Mouse (Mus musculus): ENCODE results near the gene Gm10720. TPM values are rescaled to one million over a fixed set of nuclear protein-coding genes. Genes with fewer than 3 reads are reported as not detected.
"Not testable (repeated sequence)": the region's sequence is repeated elsewhere in the genome, so short reads cannot be mapped to it uniquely, and the experiment has no call there.

The Gm10720 gene
- polyA plus RNA-seq, 1 experiment from 2014 or later, result not detected

DNA sequence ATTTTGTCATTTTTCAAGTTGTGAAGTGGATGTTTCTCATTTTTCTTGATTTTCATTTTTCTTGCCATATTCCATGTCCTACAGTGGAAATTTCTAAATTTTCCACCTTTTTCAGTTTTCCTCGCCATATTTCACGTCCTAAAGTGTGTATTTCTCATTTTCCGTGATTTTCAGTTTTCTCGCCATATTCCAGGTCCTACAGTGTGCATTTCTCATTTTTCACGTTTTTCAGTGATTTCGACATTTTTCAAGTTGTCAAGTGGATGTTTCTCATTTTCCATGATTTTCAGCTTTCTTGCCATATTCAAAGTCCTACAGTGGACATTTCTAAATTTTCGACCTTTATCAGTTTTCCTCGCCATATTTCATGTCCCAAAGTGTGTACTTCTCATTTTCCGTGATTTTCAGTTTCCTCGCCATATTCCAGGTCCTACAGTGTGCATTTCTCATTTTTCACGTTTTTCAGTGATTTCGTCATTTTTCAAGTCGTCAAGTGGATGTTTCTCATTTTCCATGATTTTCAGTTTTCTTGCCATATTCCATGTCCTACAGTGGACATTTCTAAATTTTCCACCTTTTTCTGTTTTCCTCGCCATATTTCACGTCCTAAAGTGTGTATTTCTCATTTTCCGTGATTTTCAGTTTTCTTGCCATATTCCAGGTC, 8.7 kb downstream of the Gm10720 start:
- not testable (repeated sequence) for H3K4me1 ChIP-seq (replicated peaks; ENCODE audit: control insufficient read depth, insufficient read depth, low read length); ATAC-seq (replicated peaks; ENCODE audit: low FRiP score); H3K27me3 ChIP-seq (replicated peaks; ENCODE audit: control insufficient read depth, insufficient read depth, low read length); DNase-seq (ENCODE audit: low spot score); H3K36me3 ChIP-seq (ENCODE audit: control insufficient read depth, insufficient read depth, low read length); H3K4me2 ChIP-seq; H3K4me3 ChIP-seq (ENCODE audit: low read depth, low read length); H3K9me3 ChIP-seq (ENCODE audit: control insufficient read depth, low read length); H3K9ac ChIP-seq (ENCODE audit: low read depth, low read length); H3K27ac ChIP-seq (ENCODE audit: low read depth, low read length)
- 59% methylated on average over 15 of the region's 16 CpGs for WGBS

DNA sequence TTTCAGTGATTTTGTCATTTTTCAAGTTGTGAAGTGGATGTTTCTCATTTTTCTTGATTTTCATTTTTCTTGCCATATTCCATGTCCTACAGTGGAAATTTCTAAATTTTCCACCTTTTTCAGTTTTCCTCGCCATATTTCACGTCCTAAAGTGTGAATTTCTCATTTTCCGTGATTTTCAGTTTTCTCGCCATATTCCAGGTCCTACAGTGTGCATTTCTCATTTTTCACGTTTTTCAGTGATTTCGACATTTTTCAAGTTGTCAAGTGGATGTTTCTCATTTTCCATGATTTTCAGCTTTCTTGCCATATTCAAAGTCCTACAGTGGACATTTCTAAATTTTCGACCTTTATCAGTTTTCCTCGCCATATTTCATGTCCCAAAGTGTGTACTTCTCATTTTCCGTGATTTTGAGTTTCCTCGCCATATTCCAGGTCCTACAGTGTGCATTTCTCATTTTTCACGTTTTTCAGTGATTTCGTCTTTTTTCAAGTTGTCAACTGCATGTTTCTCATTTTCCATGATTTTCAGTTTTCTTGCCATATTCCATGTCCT, 9.5 kb downstream of the Gm10720 start, which contains the start of gene Gm10717:
TSS of gene Gm10717 (plus strand) at position 506 of the 556 bp plus-strand sequence.
- not testable (repeated sequence) for ATAC-seq (replicated peaks; ENCODE audit: low FRiP score); H3K27me3 ChIP-seq (replicated peaks; ENCODE audit: control insufficient read depth, insufficient read depth, low read length); H3K4me3 ChIP-seq (ENCODE audit: low read depth, low read length); H3K4me1 ChIP-seq (replicated peaks; ENCODE audit: control insufficient read depth, insufficient read depth, low read length); H3K9me3 ChIP-seq (ENCODE audit: control insufficient read depth, low read length); DNase-seq (ENCODE audit: low spot score); H3K9ac ChIP-seq (ENCODE audit: low read depth, low read length); H3K4me2 ChIP-seq; H3K27ac ChIP-seq (ENCODE audit: low read depth, low read length); H3K36me3 ChIP-seq (ENCODE audit: control insufficient read depth, insufficient read depth, low read length)
- WGBS, result 71% methylated on average over 12 of the region's 12 CpGs

DNA sequence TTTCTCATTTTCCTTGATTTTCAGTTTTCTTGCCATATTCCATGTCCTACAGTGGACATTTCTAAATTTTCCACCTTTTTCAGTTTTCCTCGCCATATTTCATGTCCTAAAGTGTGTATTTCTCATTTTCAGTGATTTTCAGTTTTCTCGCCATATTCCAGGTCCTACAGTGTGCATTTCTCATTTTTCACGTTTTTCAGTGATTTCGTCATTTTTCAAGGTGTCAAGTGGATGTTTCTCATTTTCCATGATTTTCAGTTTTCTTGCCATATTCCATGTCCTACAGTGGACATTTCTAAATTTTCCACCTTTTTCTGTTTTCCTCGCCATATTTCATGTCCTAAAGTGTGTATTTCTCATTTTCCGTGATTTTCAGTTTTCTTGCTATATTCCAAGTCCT, 10.2 kb downstream of the Gm10720 start:
- not testable (repeated sequence) for H3K4me1 ChIP-seq (replicated peaks; ENCODE audit: control insufficient read depth, insufficient read depth, low read length); H3K36me3 ChIP-seq (ENCODE audit: control insufficient read depth, insufficient read depth, low read length); H3K4me3 ChIP-seq (ENCODE audit: low read depth, low read length); DNase-seq (ENCODE audit: low spot score); H3K9me3 ChIP-seq (ENCODE audit: control insufficient read depth, low read length); H3K4me2 ChIP-seq; H3K27ac ChIP-seq (ENCODE audit: low read depth, low read length); H3K27me3 ChIP-seq (replicated peaks; ENCODE audit: control insufficient read depth, insufficient read depth, low read length); ATAC-seq (replicated peaks; ENCODE audit: low FRiP score); H3K9ac ChIP-seq (ENCODE audit: low read depth, low read length)
- WGBS, result 56% methylated on average over 4 of the region's 6 CpGs

DNA sequence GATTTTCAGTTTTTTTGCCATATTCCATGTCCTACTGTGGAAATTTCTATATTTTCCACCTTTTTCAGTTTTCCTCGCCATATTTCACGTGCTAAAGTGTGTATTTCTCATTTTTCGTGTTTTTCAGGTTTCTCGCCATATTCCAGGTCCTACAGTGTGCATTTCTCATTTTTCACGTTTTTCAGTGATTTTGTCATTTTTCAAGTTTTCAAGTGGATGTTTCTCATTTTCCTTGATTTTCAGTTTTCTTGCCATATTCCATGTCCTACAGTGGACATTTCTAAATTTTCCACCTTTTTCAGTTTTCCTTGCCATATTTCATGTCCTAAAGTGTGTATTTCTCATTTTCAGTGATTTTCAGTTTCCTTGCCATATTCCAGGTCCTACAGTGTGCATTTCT, 10.7 kb downstream of the Gm10720 start:
- not testable (repeated sequence) for H3K27me3 ChIP-seq (replicated peaks; ENCODE audit: control insufficient read depth, insufficient read depth, low read length); H3K9ac ChIP-seq (ENCODE audit: low read depth, low read length); H3K4me1 ChIP-seq (replicated peaks; ENCODE audit: control insufficient read depth, insufficient read depth, low read length); H3K36me3 ChIP-seq (ENCODE audit: control insufficient read depth, insufficient read depth, low read length); H3K9me3 ChIP-seq (ENCODE audit: control insufficient read depth, low read length); DNase-seq (ENCODE audit: low spot score); H3K4me2 ChIP-seq; ATAC-seq (replicated peaks; ENCODE audit: low FRiP score); H3K27ac ChIP-seq (ENCODE audit: low read depth, low read length); H3K4me3 ChIP-seq (ENCODE audit: low read depth, low read length)
- 77% methylated on average over 5 of the region's 5 CpGs for WGBS

DNA sequence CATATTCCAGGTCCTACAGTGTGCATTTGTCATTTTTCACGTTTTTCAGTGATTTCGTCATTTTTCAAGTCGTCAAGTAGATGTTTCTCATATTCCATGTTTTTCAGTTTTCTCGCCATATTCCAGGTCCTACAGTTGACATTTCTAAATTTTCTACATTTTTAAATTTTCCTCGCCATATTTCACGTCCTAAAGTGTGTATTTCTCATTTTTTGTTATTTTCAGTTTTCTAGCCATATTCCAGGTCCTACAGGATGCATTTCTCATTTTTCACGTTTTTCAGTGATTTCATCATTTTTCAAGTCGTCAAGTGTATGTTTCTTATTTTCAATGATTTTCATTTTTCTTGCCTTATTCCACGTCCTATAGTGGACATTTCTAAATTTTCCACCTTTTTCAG, 11.3 kb downstream of the Gm10720 start:
- 67% methylated on average over 9 of the region's 9 CpGs for WGBS
- ATAC-seq (replicated peaks; ENCODE audit: low FRiP score), result not testable (repeated sequence)

GRCm38 (mm10) chr9:3027200-3027599, 11.7 kb downstream of the Gm10720 start:
- not testable (repeated sequence) for H3K9ac ChIP-seq (ENCODE audit: low read depth, low read length); H3K9me3 ChIP-seq (ENCODE audit: control insufficient read depth, low read length); H3K36me3 ChIP-seq (ENCODE audit: control insufficient read depth, insufficient read depth, low read length); H3K4me3 ChIP-seq (ENCODE audit: low read depth, low read length); H3K27ac ChIP-seq (ENCODE audit: low read depth, low read length); H3K4me2 ChIP-seq; H3K4me1 ChIP-seq (replicated peaks; ENCODE audit: control insufficient read depth, insufficient read depth, low read length); H3K27me3 ChIP-seq (replicated peaks; ENCODE audit: control insufficient read depth, insufficient read depth, low read length); ATAC-seq (replicated peaks; ENCODE audit: low FRiP score)
- 69% methylated on average over 9 of the region's 9 CpGs for WGBS
- DNase-seq (ENCODE audit: low spot score), result peak; percentile 32

More for the DNA sequence above, 11.3 kb downstream of the Gm10720 start:
- not testable (repeated sequence) for H3K4me1 ChIP-seq (replicated peaks; ENCODE audit: control insufficient read depth, insufficient read depth, low read length); H3K9me3 ChIP-seq (ENCODE audit: control insufficient read depth, low read length); H3K36me3 ChIP-seq (ENCODE audit: control insufficient read depth, insufficient read depth, low read length); DNase-seq (ENCODE audit: low spot score); H3K4me2 ChIP-seq; H3K9ac ChIP-seq (ENCODE audit: low read depth, low read length); H3K27me3 ChIP-seq (replicated peaks; ENCODE audit: control insufficient read depth, insufficient read depth, low read length); H3K4me3 ChIP-seq (ENCODE audit: low read depth, low read length); H3K27ac ChIP-seq (ENCODE audit: low read depth, low read length)

DNA sequence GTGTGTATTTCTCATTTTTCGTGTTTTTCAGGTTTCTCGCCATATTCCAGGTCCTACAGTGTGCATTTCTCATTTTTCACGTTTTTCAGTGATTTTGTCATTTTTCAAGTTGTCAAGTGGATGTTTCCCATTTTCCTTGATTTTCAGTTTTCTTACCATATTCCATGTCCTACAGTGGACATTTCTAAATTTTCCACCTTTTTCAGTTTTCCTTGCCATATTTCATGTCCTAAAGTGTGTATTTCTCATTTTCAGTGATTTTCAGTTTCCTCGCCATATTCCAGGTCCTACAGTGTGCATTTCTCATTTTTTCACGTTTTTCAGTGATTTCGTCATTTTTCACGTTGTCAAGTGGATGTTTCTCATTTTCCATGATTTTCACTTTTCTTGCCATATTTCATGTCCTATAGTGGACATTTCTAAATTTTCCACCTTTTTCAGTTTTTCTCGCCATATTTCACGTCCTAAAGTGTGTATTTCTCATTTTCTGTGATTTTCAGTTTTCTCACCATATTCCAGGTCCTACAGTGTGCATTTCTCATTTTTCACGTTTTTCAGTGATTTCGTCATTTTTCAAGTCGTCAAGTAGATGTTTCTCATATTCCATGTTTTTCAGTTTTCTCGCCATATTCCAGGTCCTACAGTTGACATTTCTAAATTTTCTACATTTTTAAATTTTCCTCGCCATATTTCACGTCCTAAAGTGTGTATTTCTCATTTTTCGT, 14.0 kb downstream of the Gm10720 start:
- DNase-seq (ENCODE audit: low spot score); H3K4me2 ChIP-seq; H3K4me3 ChIP-seq (ENCODE audit: low read depth, low read length); H3K27ac ChIP-seq (ENCODE audit: low read depth, low read length); H3K9me3 ChIP-seq (ENCODE audit: control insufficient read depth, low read length); H3K4me1 ChIP-seq (replicated peaks; ENCODE audit: control insufficient read depth, insufficient read depth, low read length); H3K27me3 ChIP-seq (replicated peaks; ENCODE audit: control insufficient read depth, insufficient read depth, low read length); H3K36me3 ChIP-seq (ENCODE audit: control insufficient read depth, insufficient read depth, low read length); ATAC-seq (replicated peaks; ENCODE audit: low FRiP score); H3K9ac ChIP-seq (ENCODE audit: low read depth, low read length): not testable (repeated sequence)
- 60% methylated on average over 12 of the region's 16 CpGs for WGBS

DNA sequence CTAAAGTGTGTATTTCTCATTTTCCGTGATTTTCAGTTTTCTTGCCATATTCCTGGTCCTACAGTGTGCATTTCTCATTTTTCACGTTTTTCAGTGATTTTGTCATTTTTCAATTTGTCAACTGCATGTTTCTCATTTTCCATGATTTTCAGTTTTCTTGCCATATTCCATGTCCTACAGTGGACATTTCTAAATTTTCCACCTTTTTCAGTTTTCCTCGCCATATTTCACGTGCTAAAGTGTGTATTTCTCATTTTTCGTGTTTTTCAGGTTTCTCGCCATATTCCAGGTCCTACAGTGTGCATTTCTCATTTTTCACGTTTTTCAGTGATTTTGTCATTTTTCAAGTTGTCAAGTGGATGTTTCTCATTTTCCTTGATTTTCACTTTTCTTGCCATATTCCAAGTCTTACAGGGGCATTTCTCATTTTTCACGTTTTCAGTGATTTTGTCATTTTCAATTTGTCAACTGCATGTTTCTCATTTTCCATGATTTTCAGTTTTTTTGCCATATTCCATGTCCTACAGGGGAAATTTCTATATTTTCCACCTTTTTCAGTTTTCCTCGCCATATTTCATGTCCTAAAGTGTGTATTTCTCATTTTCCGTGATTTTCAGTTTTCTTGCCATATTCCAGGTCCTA, 15.3 kb downstream of the Gm10720 start:
- WGBS, result 49% methylated on average over 2 of the region's 10 CpGs
- DNase-seq (ENCODE audit: low spot score), result peak; percentile 76
- not testable (repeated sequence) for H3K27ac ChIP-seq (ENCODE audit: low read depth, low read length); H3K4me1 ChIP-seq (replicated peaks; ENCODE audit: control insufficient read depth, insufficient read depth, low read length); H3K36me3 ChIP-seq (ENCODE audit: control insufficient read depth, insufficient read depth, low read length); H3K4me2 ChIP-seq; H3K9me3 ChIP-seq (ENCODE audit: control insufficient read depth, low read length); H3K4me3 ChIP-seq (ENCODE audit: low read depth, low read length); H3K27me3 ChIP-seq (replicated peaks; ENCODE audit: control insufficient read depth, insufficient read depth, low read length); ATAC-seq (replicated peaks; ENCODE audit: low FRiP score); H3K9ac ChIP-seq (ENCODE audit: low read depth, low read length)

Measured in liver, embryonic 11.5 days (tissue).